Mouse (Mus musculus) neutrophil, adult 65 days (primary cell): ENCODE results near the gene 1700015G11Rik. TPM values are rescaled to one million over a fixed set of nuclear protein-coding genes. Genes with fewer than 3 reads are reported as not detected.

ENCODE experiments used
- total RNA-seq: library from RNA; stranded (reverse); gene quantifications from 2 replicates; pipeline ENCODE4 v1.2.4, GENCODE M21; 2023

The 1700015G11Rik gene
- not detected in 2 replicates for total RNA-seq

GRCm38 (mm10) chr7:52015628-52016027 is at the start of gene 1700015G11Rik:
Gene 1700015G11Rik (minus strand): TSS chr7:52015728.

GRCm38 (mm10) chr7:52005511-52006295 is 9.8 kb downstream of the 1700015G11Rik start, which contains the start of gene Svip:
Gene Svip (minus strand): TSS chr7:52006018.

Other genes with a start within 250 kb of the 1700015G11Rik start
- 3.0 and 3.5 TPM in 2 replicates for gene Gas2, start 153.7 kb downstream of the 1700015G11Rik start, total RNA-seq
- gene Fancf, start 153.5 kb downstream of the 1700015G11Rik start, total RNA-seq, result 1.8 and 2.4 TPM in 2 replicates
- 13.7 and 17.8 TPM in 2 replicates for gene Svip, start 9.7 kb downstream of the 1700015G11Rik start, total RNA-seq